24 mouse cellular contexts compared by ENCODE assay signal in genomic region chr12:49378920-49379319, GRCm38 (mm10). TPM values are rescaled to one million over a fixed set of nuclear protein-coding genes. Genes with fewer than 3 reads are reported as not detected.
DNase-seq lines count a peak whose midpoint lies in the region; ATAC-seq and TF ChIP-seq lines count a peak whose summit lies in the region.
"Had no signal": no experiment of that assay in that cellular context is flagged by ENCODE, and none has a peak within 500 bp of the region (broad histone marks: within the 10 kb centered on the region; RNA-seq: fewer than 3 reads in every experiment).

No protein-coding gene starts in this region.

- ATAC-seq in neural tube, embryonic 11.5 days (ENCODE audit: insufficient read depth, low FRiP score, low TSS enrichment), result no peak
- no peak for ATAC-seq in neural tube, embryonic 15.5 days (ENCODE audit: low FRiP score)
- ATAC-seq in forebrain, embryonic 11.5 days (replicated peaks; ENCODE audit: low FRiP score), result no peak
- ATAC-seq: intestine, embryonic 16.5 days had no signal

- H3K9ac ChIP-seq in neural tube, embryonic 11.5 days (ENCODE audit: low read length), result no peak overlapping the region
- H3K9ac ChIP-seq in neural tube, embryonic 15.5 days (replicated peaks), result no peak overlapping the region
- peak overlapping the region; percentile 83 for H3K9ac ChIP-seq in forebrain, embryonic 11.5 days (ENCODE audit: low read length)
- H3K9ac ChIP-seq: hindbrain, embryonic 12.5 days; limb, embryonic 13.5 days; liver, embryonic 14.5 days; neural tube, embryonic 13.5 days had no signal

- no peaks in the 10 kb centered on the region for H3K36me3 ChIP-seq in neural tube, embryonic 11.5 days (ENCODE audit: control insufficient read depth, insufficient read depth, low read length)
- H3K36me3 ChIP-seq in neural tube, embryonic 15.5 days, result no peaks in the 10 kb centered on the region
- no peaks in the 10 kb centered on the region for H3K36me3 ChIP-seq in forebrain, embryonic 11.5 days (ENCODE audit: control insufficient read depth, insufficient read depth, low read length)
- H3K36me3 ChIP-seq in thymus, adult 2 months (ENCODE audit: control insufficient read depth, insufficient read depth, low read length), result no peaks in the 10 kb centered on the region
- H3K36me3 ChIP-seq: hindbrain, embryonic 12.5 days; limb, embryonic 13.5 days; neural tube, embryonic 13.5 days had no signal

- no peak for TF ChIP-seq POLR2A in thymus, adult 2 months (IDR thresholded peaks at IDR 0.05; ENCODE audit: control insufficient read depth, extremely low read depth, insufficient read depth, low read length, poor library complexity)

- 3% methylated on average over 1 of the region's 1 CpGs for WGBS in neural tube, embryonic 11.5 days
- WGBS in neural tube, embryonic 15.5 days, result 4% methylated on average over 1 of the region's 1 CpGs
- WGBS in forebrain, embryonic 11.5 days, result 0% methylated on average over 1 of the region's 1 CpGs
- WGBS in thymus, adult 2 months, result 15% methylated on average over 1 of the region's 1 CpGs

- no peak for DNase-seq in layer of hippocampus, adult 2 months (ENCODE audit: low spot score in 2 of 2)
- DNase-seq in layer of hippocampus, postnatal 36 days, result no peak
- peak; percentile 10 for DNase-seq in neural tube, embryonic 11.5 days (ENCODE audit: low spot score)
- no peak for DNase-seq in forebrain, embryonic 11.5 days (ENCODE audit: low spot score)
- no peak for DNase-seq in adipocyte (ENCODE audit: low spot score)
- DNase-seq in thymus, adult 2 months, result no peak
- DNase-seq: adrenal gland, postnatal 14 days; B cell, adult 2 months; cerebellum, adult 2 months; gastrocnemius, postnatal 14 days; kidney, postnatal 10 days had no signal

- peak overlapping the region; percentile 100 for H3K27ac ChIP-seq in layer of hippocampus, adult 2 months
- H3K27ac ChIP-seq in neural tube, embryonic 11.5 days (ENCODE audit: low read depth, low read length), result no peak overlapping the region
- H3K27ac ChIP-seq in neural tube, embryonic 15.5 days (replicated peaks), result no peak overlapping the region
- H3K27ac ChIP-seq in forebrain, embryonic 11.5 days (ENCODE audit: low read depth, low read length), result peak overlapping the region; percentile 94
- no peak overlapping the region for H3K27ac ChIP-seq in thymus, adult 2 months (ENCODE audit: control insufficient read depth, insufficient read depth, low read length)
- H3K27ac ChIP-seq: hindbrain, embryonic 12.5 days; limb, embryonic 13.5 days; liver, embryonic 14.5 days; neural tube, embryonic 13.5 days had no signal

- H3K9me3 ChIP-seq in neural tube, embryonic 11.5 days (ENCODE audit: control insufficient read depth, low read length), result no peaks in the 10 kb centered on the region
- no peaks in the 10 kb centered on the region for H3K9me3 ChIP-seq in neural tube, embryonic 15.5 days (replicated peaks)
- H3K9me3 ChIP-seq in forebrain, embryonic 11.5 days (ENCODE audit: control insufficient read depth, low read length), result no peaks in the 10 kb centered on the region
- H3K9me3 ChIP-seq: hindbrain, embryonic 12.5 days; limb, embryonic 13.5 days; neural tube, embryonic 13.5 days had no signal

- no peak for TF ChIP-seq CTCF in layer of hippocampus, adult 2 months (conservative IDR thresholded peaks at IDR 0.05)
- no peak for TF ChIP-seq CTCF in thymus, adult 2 months (IDR thresholded peaks at IDR 0.05; ENCODE audit: borderline replicate concordance, control insufficient read depth, extremely low read depth, insufficient read depth, low read length, poor library complexity)

- no peak overlapping the region for H3K4me2 ChIP-seq in neural tube, embryonic 11.5 days (ENCODE audit: low read depth)
- no peak overlapping the region for H3K4me2 ChIP-seq in neural tube, embryonic 15.5 days
- peak overlapping the region; percentile 55 for H3K4me2 ChIP-seq in forebrain, embryonic 11.5 days (ENCODE audit: low read depth, low read length, severe bottlenecking)
- H3K4me2 ChIP-seq: hindbrain, embryonic 12.5 days; limb, embryonic 13.5 days; neural tube, embryonic 13.5 days had no signal

- peak overlapping the region; percentile 89 for H3K4me3 ChIP-seq in layer of hippocampus, adult 2 months
- no peak overlapping the region for H3K4me3 ChIP-seq in neural tube, embryonic 11.5 days (ENCODE audit: low read depth, low read length)
- no peak overlapping the region for H3K4me3 ChIP-seq in neural tube, embryonic 15.5 days (replicated peaks)
- H3K4me3 ChIP-seq in forebrain, embryonic 11.5 days (ENCODE audit: low read depth, low read length), result peak overlapping the region; percentile 87
- no peak overlapping the region for H3K4me3 ChIP-seq in thymus, adult 2 months (ENCODE audit: control insufficient read depth, insufficient read depth, low read length)
- H3K4me3 ChIP-seq: hindbrain, embryonic 12.5 days; limb, embryonic 13.5 days; neural tube, embryonic 13.5 days had no signal

- H3K4me1 ChIP-seq in neural tube, embryonic 11.5 days (ENCODE audit: control insufficient read depth, insufficient read depth, low read length), result no peaks in the 10 kb centered on the region
- peaks cover 15% of the 10 kb centered on the region for H3K4me1 ChIP-seq in neural tube, embryonic 15.5 days
- 0 out of 2 replicates have a peak, but pooled peaks cover 3% of the 10 kb centered on the region for H3K4me1 ChIP-seq in forebrain, embryonic 11.5 days (replicated peaks; ENCODE audit: control insufficient read depth, insufficient read depth, low read length)
- H3K4me1 ChIP-seq in thymus, adult 2 months (replicated peaks; ENCODE audit: control insufficient read depth, insufficient read depth, low read length), result no peaks in the 10 kb centered on the region

- peaks cover 92% of the 10 kb centered on the region for H3K27me3 ChIP-seq in neural tube, embryonic 11.5 days (ENCODE audit: control insufficient read depth, insufficient read depth, low read length)
- peaks cover 86% of the 10 kb centered on the region for H3K27me3 ChIP-seq in neural tube, embryonic 15.5 days (replicated peaks)
- peaks cover 23% of the 10 kb centered on the region for H3K27me3 ChIP-seq in forebrain, embryonic 11.5 days (ENCODE audit: control insufficient read depth, insufficient read depth, low read length)
- H3K27me3 ChIP-seq in thymus, adult 2 months (ENCODE audit: control insufficient read depth, insufficient read depth, low read length), result peaks cover 11% of the 10 kb centered on the region; the same call in 1 of the 2 replicates

RNA-seq across cellular contexts. Expression of gene Foxg1, which starts 3.5 kb away (rescaled TPM):
- 100 to 1,000 TPM; 149 to 167 TPM for total RNA-seq in layer of hippocampus, adult 2 months (2021)
- 100 to 1,000 TPM; 150 to 156 TPM for total RNA-seq in layer of hippocampus, postnatal 36 days (2021)
- 0.86 and 1.2 TPM in 2 replicates for polyA plus RNA-seq in neural tube, embryonic 11.5 days (2014; fragmentation: Nextera tagmentation; extraction: Ambion mirVana)
- polyA plus RNA-seq in neural tube, embryonic 15.5 days (2015; fragmentation: Nextera tagmentation; extraction: Ambion mirVana), result 0.36 TPM in 1 of 2 replicates, not detected in the other
- polyA plus RNA-seq in forebrain, embryonic 11.5 days (2014; fragmentation: Nextera tagmentation; extraction: Ambion mirVana), result 40.4 and 45.5 TPM in 2 replicates
- polyA plus RNA-seq in thymus, adult 2 months (2012; rRNA removed), result 4.8 and 5.2 TPM in 2 replicates
- total RNA-seq: adrenal gland, postnatal 14 days; common myeloid progenitor, adult 5-6 weeks; gastrocnemius, postnatal 14 days; heart, adult 8-10 months; megakaryocyte progenitor cell, adult 5-6 weeks; monocyte, adult 5-6 weeks had no signal
- polyA plus RNA-seq: cerebellum, adult 2 months; intestine, embryonic 16.5 days; limb, embryonic 13.5 days; liver, embryonic 14.5 days; urinary bladder, adult 2 months had no signal

RNA-seq across cellular contexts. Expression of gene Gm43517, which starts 6.1 kb away (rescaled TPM):
- total RNA-seq in layer of hippocampus, adult 2 months (2021), result 10 to 100 TPM; 11.7 to 12.8 TPM
- 10 to 100 TPM; 11.2 to 14.6 TPM for total RNA-seq in layer of hippocampus, postnatal 36 days (2021)
- not detected in 2 replicates for polyA plus RNA-seq in neural tube, embryonic 11.5 days (2014; fragmentation: Nextera tagmentation; extraction: Ambion mirVana)
- not detected in 2 replicates for polyA plus RNA-seq in neural tube, embryonic 15.5 days (2015; fragmentation: Nextera tagmentation; extraction: Ambion mirVana)
- polyA plus RNA-seq in forebrain, embryonic 11.5 days (2014; fragmentation: Nextera tagmentation; extraction: Ambion mirVana), result 1.3 and 1.4 TPM in 2 replicates
- 0.06 and 0.13 TPM in 2 replicates for polyA plus RNA-seq in thymus, adult 2 months (2012; rRNA removed)
- total RNA-seq: adrenal gland, postnatal 14 days; common myeloid progenitor, adult 5-6 weeks; gastrocnemius, postnatal 14 days; heart, adult 8-10 months; megakaryocyte progenitor cell, adult 5-6 weeks; monocyte, adult 5-6 weeks had no signal
- polyA plus RNA-seq: cerebellum, adult 2 months; heart, embryonic 16.5 days; intestine, embryonic 16.5 days; limb, embryonic 13.5 days; liver, embryonic 14.5 days; lung, embryonic 16.5 days; neural tube, embryonic 13.5 days; urinary bladder, adult 2 months had no signal

Comparison
In these comparisons a context has a peak if more than half of its experiments do, and no peak if none do; other contexts are left out.
1. H3K27ac ChIP-seq: peak in layer of hippocampus, adult 2 months (single experiment) and forebrain, embryonic 11.5 days (single experiment); none in neural tube, embryonic 11.5 days (single experiment), neural tube, embryonic 15.5 days (single experiment) and thymus, adult 2 months (single experiment).
2. H3K4me3 ChIP-seq: peak in layer of hippocampus, adult 2 months (single experiment) and forebrain, embryonic 11.5 days (single experiment); none in neural tube, embryonic 11.5 days (single experiment), neural tube, embryonic 15.5 days (single experiment) and thymus, adult 2 months (single experiment).